ENCODE assay signal across 8 mouse cellular contexts in the genomic region with DNA sequence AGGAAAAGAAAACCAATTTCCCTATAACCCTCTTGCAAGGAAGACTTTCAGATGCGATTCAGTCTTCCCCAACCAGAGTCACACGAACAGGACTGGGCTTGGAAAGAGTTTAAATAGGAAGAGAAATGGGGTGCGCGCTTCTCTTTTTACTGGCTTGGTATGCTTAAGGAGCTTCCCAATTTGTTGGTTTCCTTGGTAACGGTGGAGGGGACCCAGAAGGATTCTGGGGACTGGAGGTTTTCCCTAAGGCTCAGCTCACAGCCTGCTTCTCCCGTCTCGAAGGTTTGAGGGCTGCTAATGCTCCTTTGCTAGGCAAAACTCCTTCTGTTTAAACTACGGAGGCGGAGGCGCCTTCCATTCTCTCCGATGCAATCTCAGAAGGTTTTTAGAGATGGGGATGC. TPM values are rescaled to one million over a fixed set of nuclear protein-coding genes. Genes with fewer than 3 reads are reported as not detected.
DNase-seq lines count a peak whose midpoint lies in the region; ATAC-seq lines count a peak whose summit lies in the region.
"Had no signal": no experiment of that assay in that cellular context is flagged by ENCODE, and none has a peak within 500 bp of the region (broad histone marks: within the 10 kb centered on the region; RNA-seq: fewer than 3 reads in every experiment).

No protein-coding gene starts in this region.

- peak overlapping the region; percentile 54 for H3K4me2 ChIP-seq in hindbrain, embryonic 16.5 days (ENCODE audit: low read length)
- peak overlapping the region; percentile 53 for H3K4me2 ChIP-seq in midbrain, embryonic 12.5 days (replicated peaks)

- peaks cover 2% of the 10 kb centered on the region; the same call in 1 of the 2 replicates for H3K27me3 ChIP-seq in hindbrain, embryonic 16.5 days (replicated peaks; ENCODE audit: control insufficient read depth, insufficient read depth, low read length)
- peaks cover 51% of the 10 kb centered on the region for H3K27me3 ChIP-seq in midbrain, embryonic 12.5 days

- WGBS in hindbrain, embryonic 16.5 days, result 2% methylated on average over 11 of the region's 11 CpGs
- WGBS in midbrain, embryonic 12.5 days, result 2% methylated on average over 11 of the region's 11 CpGs

- peak overlapping the region; percentile 31 for H3K4me3 ChIP-seq in hindbrain, embryonic 16.5 days (ENCODE audit: low read length)
- H3K4me3 ChIP-seq in midbrain, embryonic 12.5 days, result peak overlapping the region; percentile 32; the same call in 1 of the 2 replicates

- peak; percentile 54; the same call in 1 of the 2 replicates for ATAC-seq in hindbrain, embryonic 16.5 days
- no peak for ATAC-seq in midbrain, embryonic 12.5 days (ENCODE audit: low FRiP score, low read depth)
- no peak for ATAC-seq in granulocyte monocyte progenitor cell, adult 5-6 weeks (replicated peaks; ENCODE audit: poor library complexity, severe bottlenecking)
- ATAC-seq in inflammation-experienced regulatory T-cells, adult 6 months, result no peak

- no peaks in the 10 kb centered on the region for H3K9me3 ChIP-seq in hindbrain, embryonic 16.5 days (ENCODE audit: control insufficient read depth, low read length)
- H3K9me3 ChIP-seq in midbrain, embryonic 12.5 days, result 0 out of 2 replicates have a peak, but pooled peaks cover 4% of the 10 kb centered on the region

- peak overlapping the region; percentile 50; the same call in 1 of the 2 replicates for H3K9ac ChIP-seq in hindbrain, embryonic 16.5 days (ENCODE audit: low read depth, low read length)
- peak overlapping the region; percentile 24; the same call in 1 of the 2 replicates for H3K9ac ChIP-seq in midbrain, embryonic 12.5 days (replicated peaks)

- H3K27ac ChIP-seq in hindbrain, embryonic 16.5 days (ENCODE audit: low read depth, low read length), result peak overlapping the region; percentile 62
- H3K27ac ChIP-seq in midbrain, embryonic 12.5 days (replicated peaks), result peak overlapping the region; percentile 86
- H3K27ac ChIP-seq: macrophage had no signal

- peaks cover 23% of the 10 kb centered on the region for H3K4me1 ChIP-seq in hindbrain, embryonic 16.5 days (ENCODE audit: control insufficient read depth, insufficient read depth, low read depth, low read length)
- peaks cover 27% of the 10 kb centered on the region for H3K4me1 ChIP-seq in midbrain, embryonic 12.5 days

- peak; percentile 31 for DNase-seq in ES-CJ7 (ENCODE audit: low read depth, low spot score)
- DNase-seq in embryo, embryonic 10.5 days (ENCODE audit: low spot score), result peak; percentile 67
- no peak for DNase-seq in thymus, postnatal 4 days

- H3K36me3 ChIP-seq in hindbrain, embryonic 16.5 days (ENCODE audit: control insufficient read depth, insufficient read depth, low read length), result no peaks in the 10 kb centered on the region
- H3K36me3 ChIP-seq in midbrain, embryonic 12.5 days, result no peaks in the 10 kb centered on the region

RNA-seq across cellular contexts. Expression of gene Klhdc7a, which starts 41.7 kb away (rescaled TPM):
- 0.68 and 0.76 TPM in 2 replicates for polyA plus RNA-seq in hindbrain, embryonic 16.5 days (2015; fragmentation: Nextera tagmentation; extraction: Ambion mirVana)
- 0.28 and 0.41 TPM in 2 replicates for polyA plus RNA-seq in midbrain, embryonic 12.5 days (2016; fragmentation: Nextera tagmentation; extraction: Ambion mirVana)
- not detected in 2 replicates for total RNA-seq in granulocyte monocyte progenitor cell, adult 5-6 weeks (2014; fragmentation: Nextera tagmentation)
- total RNA-seq in granulocyte monocyte progenitor cell, adult 5-6 weeks (2017), result not detected in 2 replicates
- under 1 TPM in 1 of 3 experiments, not detected in 2; 0.08 TPM for polyA plus RNA-seq in inflammation-experienced regulatory T-cells, adult 6 months (2017; shearing (Covaris generic))
- polyA plus RNA-seq: macrophage had no signal
